Mouse (Mus musculus): Measurements from ENCODE around the gene Mnat1.

DNA sequence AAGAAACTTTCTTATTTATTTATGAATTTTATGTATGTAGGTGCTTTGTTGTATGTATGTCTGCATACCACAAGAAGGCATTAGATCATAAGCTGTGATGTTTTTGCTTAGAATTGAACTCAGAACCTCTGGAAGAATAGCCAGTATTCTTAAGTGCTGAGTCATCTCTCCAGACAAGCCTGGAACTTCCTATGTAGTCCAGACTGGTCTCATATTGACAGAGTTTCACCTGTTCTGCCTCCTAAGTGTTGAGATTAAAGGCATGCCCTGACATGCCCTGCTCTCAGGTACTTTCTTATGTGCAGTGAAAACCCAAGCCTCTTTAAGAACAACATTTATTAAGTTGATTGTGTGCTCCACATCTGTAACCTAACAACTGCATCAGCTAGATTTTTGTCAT, 171.4 kb downstream of the Mnat1 start:
- TF ChIP-seq CTCF (conservative IDR thresholded peaks at IDR 0.05 in 1 of 2, IDR thresholded peaks at IDR 0.05 in 1 of 2; ENCODE audit: low read depth in 2 of 2, low read length in 2 of 2): no peak
- TF ChIP-seq POLR2A (IDR thresholded peaks at IDR 0.05; ENCODE audit: low read depth, low read length): no peak
- no peak for TF ChIP-seq ELF1 (IDR thresholded peaks at IDR 0.05; ENCODE audit: low read depth, low read length)
- no peak for TF ChIP-seq NELFE (IDR thresholded peaks at IDR 0.05; ENCODE audit: low read depth, low read length)
- peak; percentile 90 for TF ChIP-seq MAFK (IDR thresholded peaks at IDR 0.05; ENCODE audit: insufficient replicate concordance, low read length)
- no peak for TF ChIP-seq PAX5 (IDR thresholded peaks at IDR 0.05; ENCODE audit: low read length)
- TF ChIP-seq E2F4 (IDR thresholded peaks at IDR 0.05; ENCODE audit: insufficient replicate concordance, low read depth, low read length): no peak
- no peak for TF ChIP-seq MEF2A (IDR thresholded peaks at IDR 0.05; ENCODE audit: borderline replicate concordance, low read depth, low read length)
- TF ChIP-seq MAX (IDR thresholded peaks at IDR 0.05; ENCODE audit: low read length): no peak
- no peak for TF ChIP-seq ZNF384 (IDR thresholded peaks at IDR 0.05; ENCODE audit: low read depth, low read length)
- TF ChIP-seq UBTF (IDR thresholded peaks at IDR 0.05; ENCODE audit: low read depth, low read length): no peak
- TF ChIP-seq TCF12 (IDR thresholded peaks at IDR 0.05; ENCODE audit: low read depth, low read length): no peak
- TF ChIP-seq POLR2AphosphoS2 (IDR thresholded peaks at IDR 0.05; ENCODE audit: low read depth, low read length): no peak
- no peak for TF ChIP-seq USF2 (conservative IDR thresholded peaks at IDR 0.05; ENCODE audit: low read depth, low read length)
